Mouse (Mus musculus) midbrain, embryonic 13.5 days (tissue): ENCODE data around the gene Ttc25. TPM values are rescaled to one million over a fixed set of nuclear protein-coding genes. Genes with fewer than 3 reads are reported as not detected.
A peak's percentile ranks its signal among the peaks of the same experiment; 100 is the strongest.
"Not testable (repeated sequence)": the region's sequence is repeated elsewhere in the genome, so short reads cannot be mapped to it uniquely, and the experiment has no call there.

ENCODE experiments used
- ATAC-seq: fragments of 200-750 bp; cut with Nextera tagmentation; 2 replicates; pipeline ENCODE4 v1.8.0; 2017; ENCODE audit warnings: mild to moderate bottlenecking, moderate TSS enrichment, moderate library complexity
- H3K27ac ChIP-seq: fragments of 300-500 bp; sonication (generic); 2 replicates; pipeline ENCODE4 v1.5.1; 2015; ENCODE audit warnings: inconsistent platforms, mild to moderate bottlenecking, moderate library complexity
- H3K27me3 ChIP-seq: fragments of 300-500 bp; sonication (generic); 2 replicates; pipeline ENCODE4 v1.6.1; 2015; ENCODE audit warnings: mild to moderate bottlenecking, inconsistent platforms
- H3K36me3 ChIP-seq: fragments of 300-500 bp; sonication (generic); 2 replicates; pipeline ENCODE4 v1.6.1; 2015; ENCODE audit warnings: mild to moderate bottlenecking, inconsistent platforms
- H3K4me1 ChIP-seq: fragments of 300-500 bp; sonication (generic); replicated peaks from 2 replicates; pipeline ENCODE4 v1.6.1; 2015; ENCODE audit warnings: inconsistent platforms
- H3K4me2 ChIP-seq: fragments of 300-500 bp; sonication (generic); replicated peaks from 2 replicates; pipeline ENCODE4 v1.6.1; 2015; ENCODE audit warnings: moderate library complexity, mild to moderate bottlenecking, inconsistent platforms
- H3K4me3 ChIP-seq: fragments of 300-500 bp; sonication (generic); replicated peaks from 2 replicates; pipeline ENCODE4 v1.5.1; 2015; ENCODE audit warnings: mild to moderate bottlenecking, inconsistent platforms
- H3K9ac ChIP-seq: fragments of 300-500 bp; sonication (generic); replicated peaks from 2 replicates; pipeline ENCODE4 v1.6.1; 2015; ENCODE audit warnings: mild to moderate bottlenecking, inconsistent platforms
- H3K9me3 ChIP-seq: fragments of 300-500 bp; sonication (generic); 2 replicates; pipeline ENCODE4 v1.6.1; 2016; ENCODE audit warnings: mild to moderate bottlenecking, inconsistent platforms
- WGBS: fragments of 180-500 bp; shearing (Covaris S2); methylation state at CpG from one replicate; pipeline ENCODE4 v1.1.7; 2015; 5-methylcytosine and 5-hydroxymethylcytosine counted together
- polyA plus RNA-seq: library from polyadenylated mRNA; unstranded; fragments of >200 nt; fragmentation: Nextera tagmentation; extraction: Ambion mirVana; gene quantifications from 2 replicates; pipeline ENCODE4 v1.2.1, GENCODE M21; 2015

Ttc25 gene
- polyA plus RNA-seq, 1 experiment from 2014 or later, result 3.0 TPM

DNA sequence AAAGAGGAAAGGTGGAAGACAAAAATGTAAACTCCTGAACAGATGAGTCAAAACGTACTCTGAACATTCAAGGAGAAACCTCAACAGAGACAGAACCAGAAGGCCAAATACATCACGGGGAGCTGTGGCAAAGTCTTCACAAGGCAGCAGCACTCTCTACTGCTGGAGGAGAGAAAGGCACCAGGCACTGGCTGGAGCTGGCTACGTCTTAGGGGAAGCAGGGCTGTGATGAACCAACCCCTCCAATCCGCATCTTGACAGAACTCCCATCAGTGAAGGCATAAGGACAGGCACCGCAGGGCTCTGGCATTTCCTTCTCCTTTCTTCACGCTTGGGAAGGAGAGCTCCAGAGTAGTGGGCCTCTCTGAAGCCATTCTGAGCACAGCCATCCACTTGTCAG lies 66.2 kb downstream of the Ttc25 start:
- WGBS, result 91% methylated on average over 6 of the region's 6 CpGs
- Histone ChIP-seq H3K9ac (no peak overlapping the region), H3K9me3 (no peaks in the 10 kb centered on the region), H3K27me3 (no peaks in the 10 kb centered on the region), H3K36me3 (peaks cover 10% of the 10 kb centered on the region), H3K4me2 (no peak overlapping the region), H3K4me1 (peaks cover 7% of the 10 kb centered on the region; the same call in 1 of the 2 replicates), H3K27ac (no peak overlapping the region), H3K4me3 (no peak overlapping the region)
- ATAC-seq, result no peak

GRCm38 (mm10) chr11:100613241-100613640 lies 67.8 kb downstream of the Ttc25 start:
- Histone ChIP-seq H3K4me2 (no peak overlapping the region), H3K27ac (no peak overlapping the region), H3K36me3 (peaks cover 7% of the 10 kb centered on the region), H3K9ac (no peak overlapping the region), H3K9me3 (no peaks in the 10 kb centered on the region), H3K27me3 (no peaks in the 10 kb centered on the region), H3K4me3 (no peak overlapping the region), H3K4me1 (peaks cover 18% of the 10 kb centered on the region)
- no peak for ATAC-seq
- 93% methylated on average over 3 of the region's 3 CpGs for WGBS

DNA sequence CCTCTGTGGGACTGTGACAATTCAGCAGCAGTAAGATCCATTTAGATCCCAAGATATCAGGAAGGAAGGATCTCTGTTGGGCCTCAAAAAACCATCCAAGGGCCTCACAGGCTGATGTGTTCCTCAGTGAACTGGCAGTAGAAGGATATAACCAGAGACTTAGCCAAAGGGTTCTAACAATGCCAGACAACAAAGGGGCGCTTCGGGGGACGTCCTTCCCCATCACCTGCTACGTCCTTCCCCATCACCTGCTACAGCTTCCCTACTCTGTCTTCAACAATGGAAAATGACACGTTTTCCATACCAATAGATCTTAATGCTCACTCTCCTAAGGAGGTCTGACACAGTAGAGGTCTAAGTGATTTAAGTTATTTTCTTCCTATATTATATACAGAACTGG lies 70.9 kb downstream of the Ttc25 start:
- Histone ChIP-seq H3K4me1 (peaks cover 33% of the 10 kb centered on the region), H3K27me3 (no peaks in the 10 kb centered on the region), H3K9ac (no peak overlapping the region), H3K4me3 (no peak overlapping the region), H3K27ac (no peak overlapping the region), H3K4me2 (no peak overlapping the region), H3K36me3 (peaks cover 7% of the 10 kb centered on the region), H3K9me3 (no peaks in the 10 kb centered on the region)
- no peak for ATAC-seq
- WGBS, result 91% methylated on average over 5 of the region's 5 CpGs

DNA sequence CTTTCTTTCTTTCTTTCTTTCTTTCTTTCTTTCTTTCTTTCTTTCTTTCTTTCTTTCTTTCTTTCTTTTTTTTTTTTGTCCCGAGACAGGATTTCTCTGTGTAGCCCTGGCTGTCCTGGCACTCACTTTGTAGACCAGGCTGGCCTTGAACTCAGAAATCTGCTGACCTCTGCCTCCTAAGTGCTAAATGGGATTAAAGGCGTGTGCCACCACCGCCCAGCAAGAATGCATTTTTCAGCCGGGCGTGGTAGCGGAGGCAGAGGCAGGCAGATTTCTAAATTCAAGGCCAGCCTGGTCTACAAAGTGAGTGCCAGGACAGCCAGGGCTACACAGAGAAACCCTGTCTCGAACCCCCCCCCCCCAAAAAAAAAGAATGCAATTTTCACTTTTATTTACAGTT lies 71.4 kb downstream of the Ttc25 start:
- not testable (repeated sequence) for H3K9ac ChIP-seq, H3K4me3 ChIP-seq, H3K4me2 ChIP-seq, ATAC-seq, H3K9me3 ChIP-seq, H3K27me3 ChIP-seq, H3K36me3 ChIP-seq, H3K27ac ChIP-seq
- 90% methylated on average over 7 of the region's 7 CpGs for WGBS
- peaks cover 33% of the 10 kb centered on the region for H3K4me1 ChIP-seq

DNA sequence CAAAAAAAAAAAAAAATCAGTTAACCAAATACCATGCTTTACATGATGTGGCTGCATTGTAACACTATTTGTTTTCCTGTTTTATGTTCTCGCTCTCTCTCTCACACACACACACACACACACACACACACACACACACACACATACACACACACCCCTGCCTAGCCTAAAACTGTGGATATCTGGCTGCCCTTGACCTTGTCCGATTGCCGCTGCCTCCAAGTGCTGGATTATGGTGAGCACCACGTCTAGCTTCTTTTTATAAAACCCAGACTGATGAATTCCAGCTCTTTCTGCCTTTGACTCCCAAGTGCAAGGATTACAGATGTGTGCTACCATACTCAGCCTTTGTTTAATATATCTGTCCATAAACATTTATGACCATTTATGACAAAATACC lies 72.1 kb downstream of the Ttc25 start:
- no peaks in the 10 kb centered on the region for H3K27me3 ChIP-seq
- H3K4me1 ChIP-seq, result peaks cover 33% of the 10 kb centered on the region
- H3K9me3 ChIP-seq, result no peaks in the 10 kb centered on the region
- 94% methylated on average over 4 of the region's 4 CpGs for WGBS
- no peak overlapping the region for H3K27ac ChIP-seq
- ATAC-seq, result no peak
- no peak overlapping the region for H3K9ac ChIP-seq
- H3K4me2 ChIP-seq, result peak overlapping the region; percentile 88
- H3K36me3 ChIP-seq, result peaks cover 4% of the 10 kb centered on the region; the same call in 1 of the 2 replicates
- peak overlapping the region; percentile 83 for H3K4me3 ChIP-seq

DNA sequence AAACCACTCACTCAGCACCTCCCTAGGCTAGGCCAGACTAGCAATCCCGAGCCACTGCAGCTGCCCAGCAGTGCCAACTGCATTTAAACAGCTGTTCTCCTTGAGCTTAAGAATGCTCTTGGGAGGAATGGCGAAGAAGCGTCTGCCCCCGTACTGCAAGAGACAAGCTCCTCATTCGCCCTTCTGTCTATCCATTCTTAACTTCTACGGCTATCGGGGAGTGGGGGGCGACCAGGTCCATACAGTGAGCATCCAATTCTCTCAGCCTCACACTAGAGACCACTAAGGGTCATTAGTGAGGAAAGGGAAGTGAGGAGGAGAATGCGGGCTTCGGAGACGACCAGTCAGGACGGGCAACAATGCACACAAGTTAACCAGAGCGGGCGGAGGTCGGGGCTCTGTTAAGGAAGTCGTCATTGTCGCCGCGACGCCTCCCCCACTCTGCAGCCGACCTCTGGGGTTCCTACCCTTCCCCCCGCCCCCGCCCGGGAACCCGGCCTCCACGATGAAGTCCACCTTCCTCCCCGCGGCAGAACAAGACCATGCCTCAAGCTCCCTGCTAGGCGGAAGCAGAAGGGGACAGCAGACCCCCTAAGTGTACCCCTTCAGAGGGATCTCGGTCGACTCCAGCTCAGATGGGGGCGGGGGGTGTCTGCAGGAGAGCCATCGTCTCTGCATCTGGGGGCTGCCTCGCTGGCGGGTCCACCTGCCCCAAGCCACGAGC lies 73.5 kb downstream of the Ttc25 start, which contains the start of gene Nkiras2:
Gene Nkiras2, plus strand, starts transcription at position 484 of the 724 bp plus-strand sequence.
- Histone ChIP-seq H3K4me1 (peaks cover 40% of the 10 kb centered on the region), H3K27ac (peak within 1 kb of the TSS; percentile 93), H3K36me3 (peaks cover 4% of the 10 kb centered on the region; the same call in 1 of the 2 replicates), H3K27me3 (no peaks in the 10 kb centered on the region), H3K9ac (peak within 1 kb of the TSS; percentile 92), H3K9me3 (no peaks in the 10 kb centered on the region), H3K4me2 (peak within 1 kb of the TSS; percentile 88), H3K4me3 (peak within 1 kb of the TSS; percentile 83)
- under 1% methylated on average over 32 of the region's 36 CpGs for WGBS
- ATAC-seq, result peak; percentile 73

- peak overlapping the region; percentile 93 for H3K27ac ChIP-seq
- H3K36me3 ChIP-seq, result peaks cover 6% of the 10 kb centered on the region
- no peaks in the 10 kb centered on the region for H3K9me3 ChIP-seq
- H3K27me3 ChIP-seq, result no peaks in the 10 kb centered on the region
- peak overlapping the region; percentile 92 for H3K9ac ChIP-seq
- peak; percentile 98 for ATAC-seq
- peak overlapping the region; percentile 88 for H3K4me2 ChIP-seq
- H3K4me3 ChIP-seq, result peak overlapping the region; percentile 83
- under 1% methylated on average over 40 of the region's 40 CpGs for WGBS
- peaks cover 44% of the 10 kb centered on the region for H3K4me1 ChIP-seq
Observed at GRCm38 (mm10) chr11:100619485-100619975, 74.1 kb downstream of the Ttc25 start.

- Histone ChIP-seq H3K9ac (peak within 1 kb of the TSS; percentile 92), H3K4me2 (peak within 1 kb of the TSS; percentile 88), H3K36me3 (peaks cover 10% of the 10 kb centered on the region), H3K4me3 (peak within 1 kb of the TSS; percentile 83), H3K4me1 (peaks cover 41% of the 10 kb centered on the region), H3K27me3 (no peaks in the 10 kb centered on the region), H3K9me3 (no peaks in the 10 kb centered on the region), H3K27ac (peak within 1 kb of the TSS; percentile 93)
- no peak for ATAC-seq
- WGBS, result 2% methylated on average over 11 of the region's 11 CpGs
Observed at GRCm38 (mm10) chr11:100619982-100620381, 74.6 kb downstream of the Ttc25 start, which contains the start of gene Dnajc7. Gene Dnajc7, minus strand, starts transcription at chr11:100620168.

Other genes starting within 250 kb of the Ttc25 start
- 1,443 and 1,564 TPM in 2 replicates for gene Eif1, start 225.7 kb upstream of the Ttc25 start, polyA plus RNA-seq
- 1.2 and 2.5 TPM in 2 replicates for gene Gast, start 211.2 kb upstream of the Ttc25 start, polyA plus RNA-seq
- 137 and 168 TPM in 2 replicates for gene Hap1, start 189.5 kb upstream of the Ttc25 start, polyA plus RNA-seq
- 69.2 and 70.5 TPM in 2 replicates for gene Jup, start 147.8 kb upstream of the Ttc25 start, polyA plus RNA-seq
- 13.7 and 16.8 TPM in 2 replicates for gene P3h4, start 130.8 kb upstream of the Ttc25 start, polyA plus RNA-seq
- gene Fkbp10, start 129.9 kb upstream of the Ttc25 start, polyA plus RNA-seq, result 16.4 and 19.9 TPM in 2 replicates
- 99.3 and 101 TPM in 2 replicates for gene Nt5c3b, start 103.8 kb upstream of the Ttc25 start, polyA plus RNA-seq
- 0.85 and 1.2 TPM in 2 replicates for gene Klhl10, start 103.7 kb upstream of the Ttc25 start, polyA plus RNA-seq
- gene Klhl11, start 72.9 kb upstream of the Ttc25 start, polyA plus RNA-seq, result 12.9 and 13.1 TPM in 2 replicates
- 272 and 273 TPM in 2 replicates for gene Acly, start 17.6 kb upstream of the Ttc25 start, polyA plus RNA-seq
- 21.5 and 23.6 TPM in 2 replicates for gene Cnp, start 29.3 kb downstream of the Ttc25 start, polyA plus RNA-seq
- gene Nkiras2, start 73.6 kb downstream of the Ttc25 start, polyA plus RNA-seq, result 118 and 122 TPM in 2 replicates
- gene Dnajc7, start 74.6 kb downstream of the Ttc25 start, polyA plus RNA-seq, result 311 and 312 TPM in 2 replicates
- gene Zfp385c, start 146.8 kb downstream of the Ttc25 start, polyA plus RNA-seq, result 0.45 and 0.70 TPM in 2 replicates
- gene Dhx58, start 158.7 kb downstream of the Ttc25 start, polyA plus RNA-seq, result 2.5 and 2.6 TPM in 2 replicates
- gene Kat2a, start 166.9 kb downstream of the Ttc25 start, polyA plus RNA-seq, result 44.5 and 47.7 TPM in 2 replicates
- 0.26 TPM in 1 of 2 replicates, not detected in the other for gene Hspb9, start 168.2 kb downstream of the Ttc25 start, polyA plus RNA-seq
- 27.4 and 29.5 TPM in 2 replicates for gene Rab5c, start 192.6 kb downstream of the Ttc25 start, polyA plus RNA-seq
- 8.4 and 8.5 TPM in 2 replicates for gene Kcnh4, start 214.3 kb downstream of the Ttc25 start, polyA plus RNA-seq
- gene Hcrt, start 217.3 kb downstream of the Ttc25 start, polyA plus RNA-seq, result 0.30 TPM in 1 of 2 replicates, not detected in the other
- gene Ghdc, start 225.3 kb downstream of the Ttc25 start, polyA plus RNA-seq, result 2.9 and 4.0 TPM in 2 replicates